Mouse (Mus musculus): ENCODE data around the gene Mrps9. TPM values are rescaled to one million over a fixed set of nuclear protein-coding genes. Genes with fewer than 3 reads are reported as not detected.

Gene Mrps9
- polyA plus RNA-seq, 1 experiment, result 35.5 TPM

DNA sequence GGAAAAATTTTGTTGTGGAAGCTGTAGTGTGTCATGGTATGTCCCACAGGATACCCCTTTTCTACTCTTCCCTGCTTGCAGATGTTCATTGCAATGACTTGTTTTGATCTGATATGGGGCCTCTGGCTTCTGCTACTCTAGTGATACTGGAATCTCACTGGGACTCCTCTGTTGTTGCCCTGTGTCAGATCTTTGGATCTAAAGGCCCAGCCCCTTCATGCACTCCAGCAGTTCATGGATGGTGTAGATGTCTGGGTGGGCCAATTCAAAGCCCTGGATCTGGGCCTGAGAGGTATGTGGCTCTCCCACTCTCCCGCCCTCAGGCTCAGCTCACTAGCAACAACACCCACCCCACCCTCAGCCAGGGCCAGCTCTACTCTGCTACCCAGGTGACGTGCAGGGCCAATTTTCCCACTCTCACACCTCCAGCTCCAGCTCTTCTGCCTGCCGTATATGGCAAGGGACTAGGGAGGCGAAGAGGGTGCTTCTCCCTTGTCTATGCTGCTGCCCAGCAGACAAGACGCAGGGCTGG lies 13.8 kb downstream of the Mrps9 start:
- Histone ChIP-seq H3K4me3 (ENCODE audit: insufficient read depth, poor library complexity, severe bottlenecking) (no peak overlapping the region), H3K79me3 (ENCODE audit: low read depth) (peaks cover 20% of the 10 kb centered on the region)
- no peak for TF ChIP-seq MYOD1 (IDR thresholded peaks at IDR 0.05; ENCODE audit: control insufficient read depth, insufficient read length, low read depth)
- TF ChIP-seq USF1 (IDR thresholded peaks at IDR 0.05; ENCODE audit: low read depth), result no peak
- TF ChIP-seq CEBPB (IDR thresholded peaks at IDR 0.05; ENCODE audit: low read depth), result no peak
- TF ChIP-seq MYOG (IDR thresholded peaks at IDR 0.05; ENCODE audit: control insufficient read depth, extremely low read depth, insufficient read length), result no peak
- TF ChIP-seq FOSL1 (IDR thresholded peaks at IDR 0.05; ENCODE audit: insufficient read depth, low read length, poor library complexity, severe bottlenecking), result no peak
- no peak for TF ChIP-seq CTCF (IDR thresholded peaks at IDR 0.05; ENCODE audit: control insufficient read depth, insufficient read depth, insufficient read length)
- TF ChIP-seq MAX (IDR thresholded peaks at IDR 0.05), result no peak

DNA sequence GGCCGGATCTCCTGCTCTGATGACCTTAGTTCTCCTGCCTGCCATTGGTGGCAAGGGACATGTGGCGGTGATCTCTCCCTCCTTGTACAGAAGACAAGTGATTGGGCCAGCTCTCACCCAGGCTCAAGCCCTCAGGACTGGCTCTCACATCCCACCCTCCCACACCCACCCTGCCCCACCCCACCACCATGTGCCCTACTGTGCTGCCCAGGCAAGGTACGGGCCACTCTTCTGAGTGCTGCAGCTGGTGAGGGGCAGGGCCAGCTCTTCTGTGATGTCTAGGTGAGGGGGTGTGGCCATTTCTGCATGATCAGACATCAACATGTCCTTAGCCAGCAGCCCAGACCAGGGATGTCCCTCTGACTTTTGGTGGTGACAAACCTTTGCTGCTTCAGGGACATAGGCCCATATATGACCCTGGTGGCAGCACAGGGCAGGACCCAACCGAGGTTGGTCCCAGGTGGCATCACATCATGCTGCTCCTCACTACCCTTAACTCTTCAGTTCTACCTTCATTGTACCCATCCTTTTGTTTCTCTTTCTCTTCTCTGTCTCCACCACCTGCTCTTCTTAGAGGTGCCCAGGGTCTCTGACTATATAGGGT lies 14.4 kb downstream of the Mrps9 start:
- no peak overlapping the region for H3K4me3 ChIP-seq (ENCODE audit: insufficient read depth, poor library complexity, severe bottlenecking)
- peaks cover 17% of the 10 kb centered on the region for H3K79me3 ChIP-seq (ENCODE audit: low read depth)

More for the DNA sequence above, 13.8 kb downstream of the Mrps9 start:
- Histone ChIP-seq H3K79me2 (ENCODE audit: control insufficient read depth, insufficient read depth) (peaks cover 48% of the 10 kb centered on the region), H3K27me3 (ENCODE audit: control insufficient read depth, insufficient read depth, insufficient read length) (no peaks in the 10 kb centered on the region), H3ac (ENCODE audit: control insufficient read depth, insufficient read length, low read depth) (no peak overlapping the region), H3K36me3 (ENCODE audit: control insufficient read depth, insufficient read depth) (peaks cover 16% of the 10 kb centered on the region)

DNA sequence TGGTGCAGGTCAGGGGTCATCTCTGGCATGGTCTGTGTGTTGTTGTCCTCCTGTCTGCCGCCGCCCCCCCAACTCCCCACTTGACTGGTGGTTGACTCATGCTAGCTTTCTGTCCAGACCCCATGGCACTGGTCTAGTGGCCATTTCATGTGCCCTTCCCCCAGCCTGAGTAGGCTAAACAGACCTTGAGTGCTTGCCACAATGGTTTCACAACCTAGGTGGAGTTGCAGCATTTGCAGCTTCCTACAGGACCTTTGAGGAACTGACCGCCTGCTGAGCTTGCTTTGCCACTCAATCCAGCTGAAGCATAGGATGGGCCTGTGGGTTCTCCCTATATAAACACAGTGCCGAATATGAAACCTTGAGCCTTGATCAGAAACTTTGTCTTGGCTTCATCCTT lies 15.0 kb downstream of the Mrps9 start:
- Histone ChIP-seq H3K27me3 (ENCODE audit: control insufficient read depth, insufficient read depth, insufficient read length) (no peaks in the 10 kb centered on the region), H3K79me2 (ENCODE audit: control insufficient read depth, insufficient read depth) (peaks cover 43% of the 10 kb centered on the region), H3K79me3 (ENCODE audit: low read depth) (peaks cover 17% of the 10 kb centered on the region), H3K4me3 (ENCODE audit: insufficient read depth, poor library complexity, severe bottlenecking) (no peak overlapping the region), H3K36me3 (ENCODE audit: control insufficient read depth, insufficient read depth) (peaks cover 21% of the 10 kb centered on the region), H3ac (ENCODE audit: control insufficient read depth, insufficient read length, low read depth) (no peak overlapping the region)
- TF ChIP-seq MAX (IDR thresholded peaks at IDR 0.05) (no peak), FOSL1 (IDR thresholded peaks at IDR 0.05; ENCODE audit: insufficient read depth, low read length, poor library complexity, severe bottlenecking) (no peak), CTCF (IDR thresholded peaks at IDR 0.05; ENCODE audit: control insufficient read depth, insufficient read depth, insufficient read length) (no peak), MYOG (IDR thresholded peaks at IDR 0.05; ENCODE audit: control insufficient read depth, extremely low read depth, insufficient read length) (no peak), USF1 (IDR thresholded peaks at IDR 0.05; ENCODE audit: low read depth) (no peak), MYOD1 (IDR thresholded peaks at IDR 0.05; ENCODE audit: control insufficient read depth, insufficient read length, low read depth) (no peak), CEBPB (IDR thresholded peaks at IDR 0.05; ENCODE audit: low read depth) (no peak)

More for the DNA sequence above, 14.4 kb downstream of the Mrps9 start:
- Histone ChIP-seq H3K27me3 (ENCODE audit: control insufficient read depth, insufficient read depth, insufficient read length) (no peaks in the 10 kb centered on the region), H3ac (ENCODE audit: control insufficient read depth, insufficient read length, low read depth) (no peak overlapping the region), H3K36me3 (ENCODE audit: control insufficient read depth, insufficient read depth) (peaks cover 18% of the 10 kb centered on the region), H3K79me2 (ENCODE audit: control insufficient read depth, insufficient read depth) (peaks cover 47% of the 10 kb centered on the region)
- TF ChIP-seq CEBPB (IDR thresholded peaks at IDR 0.05; ENCODE audit: low read depth), result no peak
- no peak for TF ChIP-seq MYOD1 (IDR thresholded peaks at IDR 0.05; ENCODE audit: control insufficient read depth, insufficient read length, low read depth)
- TF ChIP-seq CTCF (IDR thresholded peaks at IDR 0.05; ENCODE audit: control insufficient read depth, insufficient read depth, insufficient read length), result no peak
- TF ChIP-seq MAX (IDR thresholded peaks at IDR 0.05), result no peak
- no peak for TF ChIP-seq FOSL1 (IDR thresholded peaks at IDR 0.05; ENCODE audit: insufficient read depth, low read length, poor library complexity, severe bottlenecking)
- no peak for TF ChIP-seq MYOG (IDR thresholded peaks at IDR 0.05; ENCODE audit: control insufficient read depth, extremely low read depth, insufficient read length)
- no peak for TF ChIP-seq USF1 (IDR thresholded peaks at IDR 0.05; ENCODE audit: low read depth)

DNA sequence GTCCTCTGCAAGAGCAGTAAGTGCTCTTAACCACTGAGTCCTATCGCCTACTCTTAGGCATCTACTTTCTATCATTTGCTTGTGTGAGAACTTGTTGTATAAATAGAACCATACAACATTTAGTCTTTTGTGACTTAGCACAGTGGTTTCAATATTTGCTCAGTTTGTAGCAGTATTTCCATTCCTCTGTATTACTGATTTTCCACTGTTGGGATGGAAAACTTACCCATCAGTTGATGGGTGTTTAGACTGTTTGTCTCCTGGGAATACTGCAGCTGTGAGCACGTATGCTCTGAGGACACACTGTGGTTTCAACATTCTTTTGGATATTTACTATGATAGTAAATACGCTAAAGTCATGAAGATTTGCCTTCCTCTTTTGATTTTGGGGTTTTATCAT lies 16.2 kb downstream of the Mrps9 start:
- Histone ChIP-seq H3K79me2 (ENCODE audit: control insufficient read depth, insufficient read depth) (peaks cover 35% of the 10 kb centered on the region), H3K36me3 (ENCODE audit: control insufficient read depth, insufficient read depth) (peaks cover 21% of the 10 kb centered on the region), H3ac (ENCODE audit: control insufficient read depth, insufficient read length, low read depth) (no peak overlapping the region), H3K27me3 (ENCODE audit: control insufficient read depth, insufficient read depth, insufficient read length) (no peaks in the 10 kb centered on the region), H3K79me3 (ENCODE audit: low read depth) (peaks cover 10% of the 10 kb centered on the region), H3K4me3 (ENCODE audit: insufficient read depth, poor library complexity, severe bottlenecking) (no peak overlapping the region)
- TF ChIP-seq CEBPB (IDR thresholded peaks at IDR 0.05; ENCODE audit: low read depth) (no peak), USF1 (IDR thresholded peaks at IDR 0.05; ENCODE audit: low read depth) (no peak), CTCF (IDR thresholded peaks at IDR 0.05; ENCODE audit: control insufficient read depth, insufficient read depth, insufficient read length) (no peak), FOSL1 (IDR thresholded peaks at IDR 0.05; ENCODE audit: insufficient read depth, low read length, poor library complexity, severe bottlenecking) (no peak), MYOG (IDR thresholded peaks at IDR 0.05; ENCODE audit: control insufficient read depth, extremely low read depth, insufficient read length) (no peak), MYOD1 (IDR thresholded peaks at IDR 0.05; ENCODE audit: control insufficient read depth, insufficient read length, low read depth) (no peak), MAX (IDR thresholded peaks at IDR 0.05) (no peak)

DNA sequence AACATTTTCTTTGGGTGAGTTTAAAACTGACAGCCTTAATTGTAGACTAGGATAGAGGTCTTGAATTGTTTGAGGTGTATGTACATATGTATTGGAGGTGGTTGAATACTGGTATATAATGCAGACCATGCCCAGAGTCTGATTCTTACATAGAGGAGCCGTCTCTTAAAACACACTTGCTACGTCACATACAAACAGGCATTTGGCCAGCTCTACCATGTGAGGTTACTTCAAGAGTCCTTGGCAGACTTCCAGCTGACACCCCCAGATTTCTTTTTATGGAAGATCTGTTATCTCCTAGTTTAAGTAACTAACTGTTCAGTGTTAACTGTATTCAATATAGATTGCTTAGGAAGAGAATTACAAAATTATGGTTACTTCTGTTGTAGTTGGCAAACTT lies 23.1 kb downstream of the Mrps9 start:
- Histone ChIP-seq H3K79me2 (ENCODE audit: control insufficient read depth, insufficient read depth) (peaks cover 27% of the 10 kb centered on the region), H3K27me3 (ENCODE audit: control insufficient read depth, insufficient read depth, insufficient read length) (no peaks in the 10 kb centered on the region), H3K36me3 (ENCODE audit: control insufficient read depth, insufficient read depth) (peaks cover 6% of the 10 kb centered on the region), H3K79me3 (ENCODE audit: low read depth) (peaks cover 9% of the 10 kb centered on the region), H3ac (ENCODE audit: control insufficient read depth, insufficient read length, low read depth) (no peak overlapping the region), H3K4me3 (ENCODE audit: insufficient read depth, poor library complexity, severe bottlenecking) (no peak overlapping the region)
- TF ChIP-seq MYOD1 (IDR thresholded peaks at IDR 0.05; ENCODE audit: control insufficient read depth, insufficient read length, low read depth) (no peak), FOSL1 (IDR thresholded peaks at IDR 0.05; ENCODE audit: insufficient read depth, low read length, poor library complexity, severe bottlenecking) (no peak), USF1 (IDR thresholded peaks at IDR 0.05; ENCODE audit: low read depth) (no peak), CTCF (IDR thresholded peaks at IDR 0.05; ENCODE audit: control insufficient read depth, insufficient read depth, insufficient read length) (no peak), MYOG (IDR thresholded peaks at IDR 0.05; ENCODE audit: control insufficient read depth, extremely low read depth, insufficient read length) (no peak), CEBPB (IDR thresholded peaks at IDR 0.05; ENCODE audit: low read depth) (no peak), MAX (IDR thresholded peaks at IDR 0.05) (no peak)
